Mouse (Mus musculus) hindbrain, embryonic 12.5 days (tissue): ENCODE measurements around the gene Nedd9. TPM values are rescaled to one million over a fixed set of nuclear protein-coding genes. Genes with fewer than 3 reads are reported as not detected.

Source experiments
- ATAC-seq: fragments of 200-750 bp; cut with Nextera tagmentation; 2 replicates; pipeline ENCODE4 v1.8.0; 2017; ENCODE audit warnings: moderate TSS enrichment; ENCODE audit not compliant: low FRiP score
- H3K27ac ChIP-seq: fragments of 300-500 bp; sonication (generic); 2 replicates; pipeline ENCODE4 v1.5.1; 2016; ENCODE audit warnings: mild to moderate bottlenecking
- H3K27me3 ChIP-seq: fragments of 300-500 bp; sonication (generic); 2 replicates; pipeline ENCODE4 v1.6.1; 2016; ENCODE audit warnings: mild to moderate bottlenecking
- H3K36me3 ChIP-seq: fragments of 300-500 bp; sonication (generic); 2 replicates; pipeline ENCODE4 v1.6.1; 2016; ENCODE audit warnings: mild to moderate bottlenecking
- H3K4me1 ChIP-seq: fragments of 300-500 bp; sonication (generic); 2 replicates; pipeline ENCODE4 v1.6.1; 2016
- H3K4me2 ChIP-seq: fragments of 300-500 bp; sonication (generic); replicated peaks from 2 replicates; pipeline ENCODE4 v1.6.1; 2016; ENCODE audit warnings: mild to moderate bottlenecking
- H3K4me3 ChIP-seq: fragments of 300-500 bp; sonication (generic); 2 replicates; pipeline ENCODE4 v1.5.1; 2016; ENCODE audit warnings: mild to moderate bottlenecking
- H3K9ac ChIP-seq: fragments of 300-500 bp; sonication (generic); 2 replicates; pipeline ENCODE4 v1.6.1; 2016; ENCODE audit warnings: mild to moderate bottlenecking, moderate library complexity
- H3K9me3 ChIP-seq: fragments of 300-500 bp; sonication (generic); replicated peaks from 2 replicates; pipeline ENCODE4 v1.6.1; 2016; ENCODE audit warnings: mild to moderate bottlenecking
- WGBS: fragments of 180-500 bp; shearing (Covaris S2); methylation state at CpG from one replicate; pipeline ENCODE4 v1.1.7; 2016; 5-methylcytosine and 5-hydroxymethylcytosine counted together
- polyA plus RNA-seq: library from polyadenylated mRNA; unstranded; fragments of >200 nt; fragmentation: Nextera tagmentation; extraction: Ambion mirVana; gene quantifications from 2 replicates; pipeline ENCODE4 v1.2.1, GENCODE M21; 2016

Nedd9 gene
- polyA plus RNA-seq, 1 experiment from 2014 or later, result 17.9 TPM

DNA sequence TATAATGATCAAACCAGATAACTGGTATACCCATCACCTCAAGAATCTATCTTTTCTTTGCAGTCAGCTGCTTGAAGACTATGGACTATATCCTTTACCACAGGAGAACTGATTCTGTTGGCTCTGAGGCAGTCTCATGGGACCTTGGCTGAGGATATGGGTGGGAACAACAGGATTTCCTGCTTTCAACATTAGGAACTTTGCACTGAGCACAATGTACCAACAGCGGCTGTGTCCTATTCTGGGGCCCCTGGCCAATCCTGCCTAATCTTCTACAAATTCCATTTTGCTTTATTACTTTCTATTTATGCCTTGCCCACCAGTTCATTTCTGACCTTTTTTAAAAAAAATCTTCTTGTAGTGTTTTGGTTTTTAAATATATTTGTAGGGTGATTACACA, 21.0 kb downstream of the Nedd9 start:
- 94% methylated on average over 1 of the region's 1 CpGs for WGBS
- H3K36me3 ChIP-seq, result no peaks in the 10 kb centered on the region
- no peaks in the 10 kb centered on the region for H3K9me3 ChIP-seq
- no peaks in the 10 kb centered on the region for H3K4me1 ChIP-seq
- no peak overlapping the region for H3K4me3 ChIP-seq
- no peak overlapping the region for H3K27ac ChIP-seq
- no peak for ATAC-seq
- no peak overlapping the region for H3K9ac ChIP-seq
- H3K27me3 ChIP-seq, result no peaks in the 10 kb centered on the region
- no peak overlapping the region for H3K4me2 ChIP-seq

- WGBS, result 73% methylated on average over 3 of the region's 3 CpGs
- H3K27me3 ChIP-seq, result no peaks in the 10 kb centered on the region
- H3K9ac ChIP-seq, result no peak overlapping the region
- no peak overlapping the region for H3K4me3 ChIP-seq
- no peak overlapping the region for H3K4me2 ChIP-seq
- no peak for ATAC-seq
- no peak overlapping the region for H3K27ac ChIP-seq
- no peaks in the 10 kb centered on the region for H3K9me3 ChIP-seq
- peaks cover 12% of the 10 kb centered on the region; the same call in 1 of the 2 replicates for H3K4me1 ChIP-seq
- H3K36me3 ChIP-seq, result no peaks in the 10 kb centered on the region
Observed at GRCm38 (mm10) chr13:41461418-41461817, 25.7 kb downstream of the Nedd9 start.

- no peak for ATAC-seq
- Histone ChIP-seq H3K27ac (no peak overlapping the region), H3K9ac (no peak overlapping the region), H3K4me2 (no peak overlapping the region), H3K36me3 (no peaks in the 10 kb centered on the region), H3K4me3 (no peak overlapping the region), H3K9me3 (no peaks in the 10 kb centered on the region), H3K4me1 (peaks cover 12% of the 10 kb centered on the region; the same call in 1 of the 2 replicates), H3K27me3 (no peaks in the 10 kb centered on the region)
- WGBS, result 92% methylated on average over 3 of the region's 3 CpGs
Observed at GRCm38 (mm10) chr13:41459683-41460286, 27.4 kb downstream of the Nedd9 start.

- Histone ChIP-seq H3K36me3 (no peaks in the 10 kb centered on the region), H3K4me2 (no peak overlapping the region), H3K9ac (no peak overlapping the region), H3K9me3 (no peaks in the 10 kb centered on the region), H3K27me3 (no peaks in the 10 kb centered on the region), H3K4me3 (no peak overlapping the region), H3K4me1 (peaks cover 12% of the 10 kb centered on the region; the same call in 1 of the 2 replicates), H3K27ac (no peak overlapping the region)
- no peak for ATAC-seq
- 62% methylated on average over 2 of the region's 2 CpGs for WGBS
Observed at GRCm38 (mm10) chr13:41458709-41459108, 28.5 kb downstream of the Nedd9 start.

DNA sequence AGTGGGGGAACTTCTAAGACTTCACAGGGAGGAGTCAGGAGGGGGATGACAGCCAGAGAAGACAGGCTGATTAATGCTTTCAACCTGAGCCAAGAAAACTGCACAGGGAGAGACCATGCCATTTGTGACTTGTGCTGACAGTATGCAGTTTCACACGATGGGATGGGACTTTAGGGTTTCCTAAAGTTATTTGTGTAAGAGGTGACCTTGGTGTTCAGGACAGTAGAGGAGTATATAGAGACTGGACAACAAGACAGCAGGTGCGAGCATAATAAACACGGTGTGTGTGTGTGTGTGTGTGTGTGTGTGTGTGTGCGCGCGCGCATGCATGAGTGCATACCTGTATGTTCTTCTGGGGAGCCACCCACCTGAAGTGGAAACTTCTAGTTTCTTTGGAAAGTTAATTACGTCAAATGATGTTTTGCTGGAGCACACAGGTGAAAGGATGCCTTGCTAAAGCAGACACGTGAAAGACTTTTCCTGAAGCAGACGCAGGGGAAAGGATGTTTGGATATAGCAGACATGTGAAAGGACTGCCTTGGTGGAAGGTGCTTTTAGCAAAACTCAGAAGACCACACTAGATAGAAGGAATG, 29.3 kb downstream of the Nedd9 start:
- ATAC-seq, result no peak
- H3K27me3 ChIP-seq, result no peaks in the 10 kb centered on the region
- WGBS, result 84% methylated on average over 10 of the region's 10 CpGs
- H3K4me3 ChIP-seq, result no peak overlapping the region
- H3K9ac ChIP-seq, result no peak overlapping the region
- no peak overlapping the region for H3K4me2 ChIP-seq
- H3K36me3 ChIP-seq, result no peaks in the 10 kb centered on the region
- no peak overlapping the region for H3K27ac ChIP-seq
- H3K9me3 ChIP-seq, result no peaks in the 10 kb centered on the region
- H3K4me1 ChIP-seq, result peaks cover 12% of the 10 kb centered on the region; the same call in 1 of the 2 replicates

DNA sequence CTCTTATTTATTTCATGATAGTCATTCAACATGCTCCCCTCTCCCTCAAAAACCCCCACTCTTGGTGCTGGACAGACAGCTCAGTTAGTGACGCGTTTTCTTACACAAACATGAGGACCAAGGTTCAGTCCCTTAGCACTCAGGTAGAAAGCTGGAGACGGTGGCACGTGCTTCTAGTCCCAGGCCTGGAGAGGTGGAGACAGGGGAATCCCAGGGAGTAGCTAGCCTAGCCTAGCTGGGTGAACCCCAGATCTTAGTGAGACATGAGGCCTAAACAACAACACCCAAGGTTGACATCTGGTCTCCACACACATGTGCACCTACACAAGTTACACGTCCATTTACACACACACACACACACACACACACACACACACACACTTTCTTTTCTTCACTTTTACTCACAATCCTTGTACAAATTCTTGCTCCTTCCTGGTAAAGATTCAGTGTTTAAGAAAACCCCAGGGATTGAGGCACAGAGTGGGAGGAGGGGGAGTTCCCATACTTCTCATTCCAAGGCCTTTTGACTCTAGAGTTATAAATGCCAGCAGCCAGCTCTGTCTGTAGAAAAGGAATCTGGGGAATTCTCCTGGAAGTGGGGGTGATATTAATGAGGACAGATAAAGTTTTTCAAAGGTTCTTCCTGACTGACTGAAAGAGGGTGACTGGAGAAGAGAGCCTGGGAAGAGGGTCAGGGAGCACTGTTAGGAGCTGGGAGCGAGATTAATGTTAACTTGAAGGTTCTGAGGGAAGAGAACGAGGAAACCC, 29.9 kb downstream of the Nedd9 start:
- no peak for ATAC-seq
- Histone ChIP-seq H3K4me1 (peaks cover 12% of the 10 kb centered on the region; the same call in 1 of the 2 replicates), H3K27me3 (no peaks in the 10 kb centered on the region), H3K36me3 (no peaks in the 10 kb centered on the region), H3K4me2 (no peak overlapping the region), H3K4me3 (no peak overlapping the region), H3K9me3 (no peaks in the 10 kb centered on the region), H3K9ac (no peak overlapping the region), H3K27ac (no peak overlapping the region)
- WGBS, result 66% methylated on average over 7 of the region's 7 CpGs

DNA sequence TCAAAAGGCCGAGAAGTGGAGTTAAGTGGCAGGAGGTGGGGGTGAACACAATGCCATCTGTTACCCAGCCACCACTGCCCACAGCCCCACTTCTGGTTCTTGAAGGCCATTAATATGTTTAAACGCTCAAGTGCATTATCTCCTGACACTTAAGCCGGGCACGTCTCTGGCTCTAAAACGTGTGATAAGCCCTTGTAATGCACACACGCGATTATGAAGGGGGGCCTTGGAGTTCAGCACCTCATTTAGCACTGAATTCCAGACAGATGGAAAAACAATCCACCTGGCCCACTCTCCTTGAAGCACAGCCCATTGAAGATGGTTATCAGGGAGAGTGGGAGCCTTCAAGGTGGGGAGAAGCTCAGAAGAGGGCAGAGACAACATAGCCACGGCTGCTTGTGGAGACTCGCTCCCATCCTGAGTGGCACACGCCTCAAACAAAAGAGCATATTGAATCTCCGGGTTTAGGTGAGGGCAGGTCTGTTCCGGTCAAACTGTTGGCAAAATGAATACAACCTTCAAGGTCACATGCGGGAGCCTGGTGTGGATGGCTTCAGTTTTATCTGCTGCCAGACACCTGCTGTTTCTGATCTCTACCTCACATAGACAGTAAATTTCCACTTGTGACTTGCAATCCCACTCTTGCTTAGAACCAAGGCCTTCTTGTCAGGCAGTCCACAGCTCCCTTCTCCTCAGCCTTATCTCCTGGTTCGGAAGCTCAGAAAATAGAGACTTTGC, 30.7 kb downstream of the Nedd9 start:
- Histone ChIP-seq H3K27me3 (no peaks in the 10 kb centered on the region), H3K27ac (no peak overlapping the region), H3K9me3 (no peaks in the 10 kb centered on the region), H3K9ac (no peak overlapping the region), H3K4me3 (no peak overlapping the region), H3K36me3 (no peaks in the 10 kb centered on the region), H3K4me1 (peaks cover 12% of the 10 kb centered on the region; the same call in 1 of the 2 replicates), H3K4me2 (no peak overlapping the region)
- WGBS, result 79% methylated on average over 14 of the region's 14 CpGs
- ATAC-seq, result no peak

DNA sequence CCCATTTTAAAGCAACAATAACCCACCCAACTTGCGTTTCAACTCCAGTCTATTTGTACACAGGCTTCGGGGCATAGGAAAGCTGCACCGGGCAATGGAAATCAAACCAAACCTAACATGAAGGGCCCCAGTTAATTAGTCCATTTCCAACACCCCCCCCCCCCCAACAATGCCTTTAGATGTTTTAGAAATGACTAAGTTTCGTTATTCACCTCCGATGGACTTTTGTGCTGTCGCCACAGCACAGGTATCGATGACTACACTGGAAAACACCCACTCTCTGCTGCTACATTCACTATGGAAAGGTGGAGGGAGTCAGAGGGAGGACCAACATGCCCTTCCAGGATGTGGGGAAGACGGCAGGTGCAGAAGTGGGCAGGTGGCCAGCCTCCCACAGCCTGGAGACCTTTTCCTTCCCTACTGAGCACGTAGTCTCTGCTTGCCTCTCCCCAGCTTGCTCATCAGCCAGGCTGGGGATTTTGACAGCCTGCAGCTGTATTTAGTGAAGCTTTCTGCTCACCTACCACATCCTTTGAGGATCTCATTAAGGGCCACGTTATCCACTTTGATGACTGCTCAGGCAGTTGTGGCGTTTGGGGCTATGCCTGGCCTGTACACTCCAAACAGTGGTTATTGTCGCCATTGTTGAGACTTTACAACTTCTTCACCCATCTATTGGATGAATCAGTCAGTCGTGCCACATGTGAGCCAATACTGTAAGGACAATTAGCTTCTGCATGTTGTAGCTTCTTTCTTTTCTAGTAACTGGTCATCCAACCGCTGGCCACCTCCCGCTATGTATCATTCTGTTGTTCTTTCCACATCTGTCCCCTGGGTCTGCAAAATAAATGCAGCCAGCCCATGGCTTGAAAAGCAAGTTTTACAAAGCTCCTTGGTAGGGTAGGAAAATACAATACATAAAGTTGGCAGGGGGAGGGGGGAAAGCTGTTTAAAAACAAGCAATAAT, 33.7 kb downstream of the Nedd9 start:
- ATAC-seq, result no peak
- 87% methylated on average over 15 of the region's 15 CpGs for WGBS
- H3K27me3 ChIP-seq, result no peaks in the 10 kb centered on the region

DNA sequence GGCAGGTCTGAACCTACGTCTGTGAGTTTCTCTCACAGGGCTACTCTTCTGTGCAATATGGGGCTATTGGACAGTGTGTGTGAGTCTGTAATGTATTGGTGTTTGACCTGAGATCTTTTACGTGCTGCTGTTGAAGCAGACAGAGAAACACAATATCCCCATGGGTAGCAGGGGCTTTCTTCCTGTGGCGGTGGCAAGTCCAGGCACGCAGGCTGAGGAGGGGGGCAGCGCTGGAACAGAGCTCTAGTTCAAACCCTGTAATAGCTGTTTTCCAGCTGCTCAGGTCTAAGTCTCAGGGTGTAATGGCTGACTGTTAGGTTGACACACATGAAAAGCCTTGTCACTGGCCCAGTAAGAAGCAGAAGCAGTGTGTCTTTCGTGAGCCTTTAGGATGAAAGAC, 36.3 kb downstream of the Nedd9 start:
- no peaks in the 10 kb centered on the region for H3K27me3 ChIP-seq
- H3K27ac ChIP-seq, result no peak overlapping the region
- no peak overlapping the region for H3K4me2 ChIP-seq
- WGBS, result 46% methylated on average over 6 of the region's 6 CpGs
- H3K4me3 ChIP-seq, result no peak overlapping the region
- no peak for ATAC-seq
- no peaks in the 10 kb centered on the region for H3K9me3 ChIP-seq
- H3K4me1 ChIP-seq, result no peaks in the 10 kb centered on the region; the same call in 1 of the 2 replicates
- no peaks in the 10 kb centered on the region for H3K36me3 ChIP-seq
- H3K9ac ChIP-seq, result no peak overlapping the region

More for the DNA sequence above, 33.7 kb downstream of the Nedd9 start:
- H3K9ac ChIP-seq, result no peak overlapping the region
- peaks cover 12% of the 10 kb centered on the region; the same call in 1 of the 2 replicates for H3K4me1 ChIP-seq
- H3K36me3 ChIP-seq, result no peaks in the 10 kb centered on the region
- H3K4me3 ChIP-seq, result no peak overlapping the region
- no peak overlapping the region for H3K4me2 ChIP-seq
- H3K27ac ChIP-seq, result no peak overlapping the region
- H3K9me3 ChIP-seq, result no peaks in the 10 kb centered on the region

GRCm38 (mm10) chr13:41449211-41449610, 38.0 kb downstream of the Nedd9 start:
- no peaks in the 10 kb centered on the region; the same call in 1 of the 2 replicates for H3K4me1 ChIP-seq
- no peak overlapping the region for H3K27ac ChIP-seq
- H3K4me2 ChIP-seq, result no peak overlapping the region
- H3K9me3 ChIP-seq, result no peaks in the 10 kb centered on the region
- no peak overlapping the region for H3K4me3 ChIP-seq
- H3K9ac ChIP-seq, result no peak overlapping the region
- no peaks in the 10 kb centered on the region for H3K27me3 ChIP-seq
- no peak for ATAC-seq
- no peaks in the 10 kb centered on the region for H3K36me3 ChIP-seq
- 77% methylated on average over 2 of the region's 2 CpGs for WGBS

- 65% methylated on average over 6 of the region's 6 CpGs for WGBS
- Histone ChIP-seq H3K9ac (no peak overlapping the region), H3K4me1 (peaks cover 5% of the 10 kb centered on the region; the same call in 1 of the 2 replicates), H3K27ac (no peak overlapping the region), H3K9me3 (no peaks in the 10 kb centered on the region), H3K27me3 (no peaks in the 10 kb centered on the region), H3K4me3 (no peak overlapping the region), H3K36me3 (no peaks in the 10 kb centered on the region), H3K4me2 (no peak overlapping the region)
- no peak for ATAC-seq
Observed at GRCm38 (mm10) chr13:41447209-41447608, 40.0 kb downstream of the Nedd9 start.
